Mouse (Mus musculus): ENCODE results near the gene Lrfn2. TPM values are rescaled to one million over a fixed set of nuclear protein-coding genes. Genes with fewer than 3 reads are reported as not detected.

The Lrfn2 gene
- 0.08 and 0.12 TPM in 2 replicates for polyA plus RNA-seq (2012; rRNA removed)

DNA sequence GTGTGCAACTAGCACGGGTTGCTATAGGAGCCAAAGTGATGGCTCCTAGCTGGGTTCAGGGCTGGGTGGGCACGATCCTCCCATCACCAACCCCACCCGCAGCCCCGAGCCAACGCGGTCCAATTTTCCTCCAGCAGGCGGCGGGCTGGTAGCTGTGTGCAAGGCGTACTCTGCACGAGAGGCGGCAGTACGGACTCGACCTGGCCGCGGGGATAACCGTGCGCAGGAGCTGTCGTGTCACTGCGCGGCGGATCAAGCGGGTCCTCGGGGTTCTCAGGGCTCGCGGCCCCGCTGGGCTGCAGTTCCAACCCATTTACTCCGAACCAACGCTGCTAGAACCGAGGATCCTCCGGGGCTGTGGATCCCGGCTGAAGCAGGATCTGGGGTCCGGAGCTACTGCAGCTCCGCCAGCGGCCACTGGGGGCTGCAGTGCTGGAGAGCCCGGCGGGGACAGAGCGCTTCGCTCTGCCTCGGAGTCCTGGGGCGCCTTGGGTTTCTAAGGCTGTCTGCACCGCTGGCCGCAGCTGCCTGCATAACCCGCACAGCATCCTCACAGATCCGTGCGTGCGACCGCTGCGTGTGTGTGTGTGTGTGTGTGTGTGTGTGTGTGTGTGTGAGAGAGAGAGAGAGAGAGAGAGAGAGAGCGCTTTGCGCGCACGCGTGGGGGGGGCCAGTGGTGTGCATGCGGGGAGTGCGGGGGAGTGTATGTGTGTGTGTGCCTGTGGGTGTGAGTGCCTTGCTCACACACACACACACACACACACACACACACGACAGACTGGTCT lies at the start of gene Lrfn2:
Lrfn2 (plus strand) TSS at position 759 of the 785 bp plus-strand sequence.
- peak; percentile 67 for DNase-seq (ENCODE audit: low spot score)

DNA sequence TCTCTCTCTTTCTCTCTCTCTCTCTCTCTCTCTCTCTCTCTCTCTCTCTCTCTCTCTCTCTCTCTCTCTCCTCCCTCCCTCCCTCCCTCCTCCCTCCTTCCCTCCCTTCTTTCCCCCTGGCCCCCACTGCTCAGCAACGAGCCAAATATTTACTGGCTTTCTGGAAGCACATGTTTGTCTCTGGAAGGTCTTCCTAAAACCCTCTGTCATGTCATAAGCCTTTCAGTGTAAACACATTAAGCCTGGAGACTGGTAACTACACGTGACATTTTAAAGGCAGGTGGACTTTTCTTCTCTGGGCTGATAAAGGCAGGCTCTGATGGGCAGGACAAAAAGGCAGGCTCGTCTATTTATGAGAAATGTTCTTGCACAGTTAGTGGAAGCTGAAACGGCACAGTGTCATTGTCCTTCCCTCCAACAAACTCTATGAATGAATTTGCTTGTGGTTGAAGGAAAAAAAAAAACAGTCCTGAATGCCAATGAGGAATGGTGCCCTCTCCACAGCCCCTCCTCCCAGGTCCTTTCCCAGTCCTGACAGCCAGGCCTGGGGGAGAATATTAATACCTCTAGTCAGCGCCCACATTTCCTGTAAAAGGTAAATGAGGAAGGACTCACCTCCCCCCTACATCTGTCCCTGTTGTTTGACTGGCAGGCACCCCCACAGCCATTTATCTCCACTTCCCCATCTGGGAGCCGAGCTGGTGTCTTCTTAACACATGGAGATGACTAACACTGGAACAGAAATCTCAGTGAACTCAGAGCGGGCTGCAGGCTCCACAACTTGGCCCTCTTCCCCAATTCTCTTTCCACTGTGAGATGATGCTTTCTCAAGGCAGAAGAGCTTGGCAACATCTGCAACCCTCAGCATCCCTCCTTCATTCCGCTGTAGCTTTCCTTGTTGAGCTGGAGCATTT lies 44.5 kb upstream of the Lrfn2 start:
- DNase-seq (ENCODE audit: low spot score): no peak

DNA sequence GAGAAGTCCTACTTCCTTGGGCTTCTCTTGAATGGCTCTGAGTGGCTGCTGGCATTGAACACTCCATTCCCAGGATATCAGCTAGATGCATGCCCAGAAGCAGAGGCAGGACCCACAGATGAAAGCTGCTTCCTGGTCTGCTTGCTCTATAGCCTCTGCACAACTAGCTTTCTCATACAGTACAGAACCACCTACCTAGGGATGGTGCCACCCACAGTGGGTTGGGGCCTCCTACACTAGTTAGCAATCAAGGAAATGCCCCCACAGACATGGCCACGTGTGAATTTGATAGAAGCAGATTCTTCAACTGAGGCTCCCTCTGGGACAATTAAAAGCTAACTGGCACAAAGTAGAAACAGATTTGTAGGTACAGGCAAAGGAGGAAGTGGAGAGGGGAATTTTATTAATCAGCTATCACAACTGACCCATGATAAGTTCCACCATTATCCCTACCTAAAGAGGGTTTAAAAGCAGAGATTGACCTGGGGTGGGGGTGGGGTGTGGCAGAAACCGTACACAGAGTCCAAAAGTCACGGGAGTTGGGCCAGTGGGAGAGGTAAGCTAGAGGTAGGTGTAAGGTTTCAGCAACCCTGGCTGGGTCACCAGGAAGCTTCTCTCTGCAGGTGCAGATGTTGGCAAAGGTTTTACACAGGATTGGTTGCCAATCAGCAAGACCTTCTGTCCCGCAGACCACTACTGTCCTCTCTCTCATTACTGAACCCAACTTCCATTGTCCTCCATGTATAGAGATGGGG lies 26.7 kb upstream of the Lrfn2 start:
- DNase-seq (ENCODE audit: low spot score): no peak

- no peak for DNase-seq (ENCODE audit: low spot score)
Measured at GRCm38 (mm10) chr17:48913437-48913836, 18.7 kb upstream of the Lrfn2 start.

GRCm38 (mm10) chr17:48917411-48917810 lies 14.8 kb upstream of the Lrfn2 start:
- DNase-seq (ENCODE audit: low spot score): no peak

DNA sequence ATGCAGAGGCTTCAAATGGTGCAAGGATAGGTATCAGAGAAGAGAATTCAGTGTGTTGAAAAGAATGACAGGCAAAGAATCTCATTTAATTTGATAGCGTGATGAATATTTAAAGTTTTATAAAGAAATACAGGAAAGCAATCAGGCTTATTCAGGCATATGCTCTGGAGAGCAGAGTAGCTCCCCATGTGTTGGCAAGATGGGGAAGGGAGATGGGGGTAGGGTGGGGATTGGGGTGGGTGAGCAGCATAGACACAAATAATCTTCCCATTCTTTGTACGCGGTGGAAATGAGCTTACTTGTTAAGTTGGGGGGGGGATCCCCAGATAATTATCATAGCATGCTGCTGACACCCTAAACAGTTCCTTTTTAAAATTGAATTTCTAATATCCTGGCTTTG lies 13.7 kb upstream of the Lrfn2 start:
- DNase-seq (ENCODE audit: low spot score): no peak

DNA sequence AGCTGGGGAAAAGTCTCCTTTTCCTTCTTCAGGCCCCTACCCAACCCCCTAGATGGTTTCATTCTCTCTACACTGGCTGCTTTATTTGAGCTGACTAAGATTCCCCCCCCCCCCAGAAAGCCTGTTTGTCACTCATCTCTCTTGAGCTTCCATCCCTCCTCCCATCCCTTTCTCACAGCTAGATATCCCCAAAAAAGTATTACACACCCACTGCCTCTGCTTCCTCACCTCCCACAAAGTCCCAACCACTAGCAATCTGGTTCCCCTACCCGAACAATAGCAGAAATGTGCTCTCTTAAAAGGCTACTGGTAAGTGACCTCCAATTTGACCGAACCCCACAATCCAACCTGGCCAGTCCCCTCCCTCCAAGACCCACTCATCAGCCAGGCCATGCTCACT lies 9.3 kb upstream of the Lrfn2 start:
- no peak for DNase-seq (ENCODE audit: low spot score)

- DNase-seq (ENCODE audit: low spot score): no peak
Measured at GRCm38 (mm10) chr17:48925426-48925825, 6.8 kb upstream of the Lrfn2 start.

DNA sequence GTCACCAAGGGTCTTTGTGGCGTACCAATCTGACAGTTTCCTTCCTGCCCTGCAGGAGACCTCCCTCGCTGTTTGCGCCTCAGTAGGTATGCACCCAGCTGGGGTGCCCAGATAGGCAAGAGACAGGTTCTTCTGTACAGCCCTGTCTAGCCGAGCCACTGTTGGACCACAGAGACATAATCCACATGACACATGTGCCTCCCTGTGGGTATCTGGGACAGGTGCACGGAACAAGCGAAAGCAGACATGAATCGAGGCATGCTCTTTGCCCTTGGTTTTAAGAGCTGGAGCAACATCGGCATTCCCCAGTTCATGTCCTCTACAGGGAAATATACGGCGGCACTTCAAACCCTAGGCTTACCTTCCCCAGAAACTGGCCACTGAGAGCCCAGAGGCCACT lies 1.2 kb upstream of the Lrfn2 start:
- DNase-seq (ENCODE audit: low spot score): no peak

- DNase-seq (ENCODE audit: low spot score): no peak
Measured at GRCm38 (mm10) chr17:48932406-48932906, 277 bp downstream of the Lrfn2 start.

GRCm38 (mm10) chr17:48932916-48933315 lies 737 bp downstream of the Lrfn2 start:
- DNase-seq (ENCODE audit: low spot score): no peak

DNA sequence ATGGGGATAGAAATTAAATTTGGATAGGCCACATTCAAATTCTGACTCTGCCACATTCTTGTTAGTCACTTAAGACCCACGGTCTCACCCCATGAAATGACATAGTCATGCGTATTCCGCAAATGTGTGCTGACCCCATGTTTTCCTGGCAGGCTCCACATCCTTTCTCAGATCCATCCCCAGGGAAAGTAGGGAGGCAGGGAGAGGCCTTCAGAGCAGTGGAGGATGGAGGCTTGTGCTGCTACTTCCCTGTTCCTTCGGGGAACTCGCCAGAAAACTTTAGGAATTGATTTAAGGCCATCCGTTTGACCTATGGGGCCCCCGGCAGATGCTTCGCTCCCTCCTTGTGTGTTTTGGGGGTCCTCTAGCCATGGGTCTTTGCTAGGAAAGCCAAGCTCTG lies 3.0 kb downstream of the Lrfn2 start:
- no peak for DNase-seq (ENCODE audit: low spot score)

DNA sequence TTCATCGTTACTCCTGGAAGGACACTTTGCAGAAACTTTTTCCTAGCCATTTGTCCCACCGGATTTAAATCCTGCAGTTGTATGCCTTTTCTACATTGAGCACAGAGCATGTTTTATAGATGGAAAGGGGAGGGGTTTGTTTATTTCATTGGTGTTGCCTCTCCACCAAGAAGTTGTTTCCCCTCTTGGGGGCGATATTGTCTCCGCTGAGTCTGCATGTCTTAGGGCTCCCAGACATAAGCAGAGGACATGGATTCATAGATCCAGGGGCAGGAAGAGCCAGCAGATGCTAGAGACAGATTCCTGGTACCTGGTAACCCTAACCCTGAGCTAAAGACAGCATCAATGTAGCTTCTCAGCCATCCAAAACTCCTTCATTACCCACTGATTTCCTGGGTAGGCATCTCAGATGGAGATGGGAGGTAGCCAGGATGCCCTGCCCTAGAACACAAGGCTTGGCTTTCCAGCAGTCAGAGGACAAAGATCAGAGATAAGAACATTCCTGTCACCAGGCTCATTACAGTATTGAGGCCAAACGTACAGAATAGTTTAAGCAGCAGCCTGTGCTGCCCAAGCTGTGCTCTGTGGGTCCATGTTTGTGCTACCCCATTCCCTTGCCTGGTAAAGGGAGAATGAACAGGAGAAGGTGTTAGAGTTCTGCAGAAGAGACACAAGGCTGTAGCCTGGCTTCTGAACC lies 4.4 kb downstream of the Lrfn2 start:
- no peak for DNase-seq (ENCODE audit: low spot score)

DNA sequence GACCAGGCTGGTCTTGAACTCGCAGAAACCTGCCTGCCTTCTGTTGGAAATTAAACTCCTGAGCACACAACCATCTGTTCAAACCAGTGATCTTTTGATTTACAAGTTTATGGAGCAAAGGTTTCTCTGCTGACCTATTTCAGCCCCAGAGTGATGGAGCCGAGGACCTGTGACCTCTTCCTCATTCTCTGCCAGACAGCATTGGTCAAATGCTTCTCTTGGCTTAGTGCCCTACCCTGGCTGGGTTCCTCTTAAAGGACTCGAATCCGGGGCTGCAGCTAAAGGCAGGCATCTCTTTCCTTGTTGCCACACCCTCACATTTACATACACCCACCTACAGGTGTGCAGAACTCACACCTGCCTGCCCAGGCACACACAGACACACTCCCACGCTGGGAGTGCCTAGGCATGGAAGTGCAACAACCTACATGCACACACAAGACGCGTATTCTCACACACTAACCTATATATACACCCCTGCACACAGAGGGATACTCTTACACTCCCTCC lies 6.6 kb downstream of the Lrfn2 start:
- no peak for DNase-seq (ENCODE audit: low spot score)

DNA sequence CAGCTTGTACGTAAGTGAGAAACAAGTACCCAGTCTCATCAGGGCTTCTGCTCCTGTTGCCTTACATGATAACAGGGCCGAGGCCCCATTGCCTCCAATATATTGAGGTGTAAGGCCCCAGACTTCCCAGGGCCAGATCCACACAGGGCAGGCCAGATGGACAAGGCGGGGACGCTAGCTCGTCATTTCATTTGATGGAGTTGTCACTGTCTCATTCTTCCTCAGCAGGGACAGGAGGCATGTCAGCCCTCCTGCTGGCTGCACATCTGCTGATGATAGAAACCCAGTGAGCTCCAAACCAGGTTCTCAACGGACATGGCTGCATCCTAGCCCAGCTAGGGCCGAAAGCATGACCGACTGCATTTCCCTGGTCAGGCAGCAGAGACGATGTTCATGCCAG lies 14.1 kb downstream of the Lrfn2 start:
- DNase-seq (ENCODE audit: low spot score): no peak

GRCm38 (mm10) chr17:48946765-48947164 lies 14.6 kb downstream of the Lrfn2 start:
- no peak for DNase-seq (ENCODE audit: low spot score)

- DNase-seq (ENCODE audit: low spot score): no peak
Measured at GRCm38 (mm10) chr17:48951250-48951649, 19.1 kb downstream of the Lrfn2 start.

DNA sequence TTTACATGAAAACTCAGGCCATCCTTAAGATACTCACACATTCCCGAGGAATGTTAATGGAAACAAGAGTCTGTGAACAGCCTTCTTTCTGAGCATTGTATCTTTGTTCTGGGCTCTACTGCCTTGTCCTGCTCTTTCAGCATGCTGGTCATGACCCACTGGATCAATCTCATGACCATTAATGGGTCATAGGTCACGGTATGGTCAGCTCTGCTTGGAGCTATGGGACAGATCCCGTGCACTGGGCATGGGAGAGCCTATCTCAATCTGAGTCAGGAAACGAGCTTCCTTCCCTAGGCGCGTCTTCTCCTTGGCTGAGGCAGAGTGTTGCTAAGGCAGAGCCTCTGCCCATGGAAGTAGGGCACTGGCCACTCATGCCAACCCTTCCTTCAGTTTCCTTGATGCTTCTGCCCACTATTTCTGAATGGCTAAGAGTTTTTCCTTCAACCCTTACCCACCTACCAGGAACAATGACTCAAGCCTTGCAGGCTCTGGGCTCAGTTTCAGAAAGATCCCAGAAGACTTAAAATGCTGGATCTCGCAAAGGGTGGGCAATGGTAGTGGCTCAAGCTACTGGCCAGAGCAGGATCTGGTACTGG lies 24.0 kb downstream of the Lrfn2 start:
- DNase-seq (ENCODE audit: low spot score): no peak

GRCm38 (mm10) chr17:48960161-48960698 lies 28.1 kb downstream of the Lrfn2 start:
- DNase-seq (ENCODE audit: low spot score): no peak

DNA sequence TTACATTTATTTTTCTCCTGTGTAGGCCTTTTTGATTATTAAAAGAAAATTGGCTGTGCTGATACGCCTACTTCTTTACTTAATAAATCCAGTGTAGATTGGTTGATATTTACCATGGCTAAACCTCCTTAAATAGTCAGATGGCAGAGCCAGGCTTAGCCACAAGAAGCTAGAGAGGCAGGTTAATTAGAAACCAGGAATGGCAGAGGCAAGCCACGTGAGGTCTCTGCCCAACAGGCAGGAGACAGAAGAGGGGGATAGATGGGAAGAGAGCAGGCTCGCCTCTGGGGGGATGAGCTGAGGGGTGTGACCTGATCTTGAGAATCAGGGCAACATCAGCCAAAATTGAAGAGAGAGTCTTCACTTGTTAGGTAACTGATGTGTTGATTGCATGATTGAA lies 30.5 kb downstream of the Lrfn2 start:
- DNase-seq (ENCODE audit: low spot score): no peak
